Mouse (Mus musculus): Measurements from ENCODE around the gene Zfp277.

The Zfp277 gene

GRCm38 (mm10) chr12:40445206-40445605 is 496 bp downstream of the Zfp277 start:
- in situ Hi-C loops (cut with MseI, MboI): no loop called here

- in situ Hi-C loops (cut with MseI, MboI): no loop called here
Observed at GRCm38 (mm10) chr12:40438049-40438448, 7.7 kb downstream of the Zfp277 start.

- in situ Hi-C loops (cut with MseI, MboI): no loop called here
Observed at GRCm38 (mm10) chr12:40434101-40434500, 11.6 kb downstream of the Zfp277 start.

- in situ Hi-C loops (cut with MseI, MboI): no loop called here
Observed at GRCm38 (mm10) chr12:40431075-40431474, 14.6 kb downstream of the Zfp277 start.

GRCm38 (mm10) chr12:40429976-40430375 is 15.7 kb downstream of the Zfp277 start:
- in situ Hi-C loops (cut with MseI, MboI): no loop called here

- in situ Hi-C loops (cut with MseI, MboI): no loop called here
Observed at GRCm38 (mm10) chr12:40427606-40428005, 18.1 kb downstream of the Zfp277 start.

GRCm38 (mm10) chr12:40424991-40425390 is 20.7 kb downstream of the Zfp277 start:
- in situ Hi-C loops (cut with MseI, MboI): no loop called here

GRCm38 (mm10) chr12:40417257-40417656 is 28.4 kb downstream of the Zfp277 start:
- in situ Hi-C loops (cut with MseI, MboI): no loop called here

- in situ Hi-C loops (cut with MseI, MboI): no loop called here
Observed at GRCm38 (mm10) chr12:40415312-40415925, 30.3 kb downstream of the Zfp277 start.

GRCm38 (mm10) chr12:40414682-40415311 is 30.9 kb downstream of the Zfp277 start:
- in situ Hi-C loops (cut with MseI, MboI): no loop called here

GRCm38 (mm10) chr12:40399812-40400211 is 45.9 kb downstream of the Zfp277 start:
- in situ Hi-C loops (cut with MseI, MboI): no loop called here

- in situ Hi-C loops (cut with MseI, MboI): no loop called here
Observed at GRCm38 (mm10) chr12:40399386-40399785, 46.3 kb downstream of the Zfp277 start.

GRCm38 (mm10) chr12:40398916-40399315 is 46.8 kb downstream of the Zfp277 start:
- in situ Hi-C loops (cut with MseI, MboI): no loop called here

- in situ Hi-C loops (cut with MseI, MboI): no loop called here
Observed at GRCm38 (mm10) chr12:40392869-40393268, 52.8 kb downstream of the Zfp277 start.

GRCm38 (mm10) chr12:40391262-40391661 is 54.4 kb downstream of the Zfp277 start:
- in situ Hi-C loops (cut with MseI, MboI): no loop called here

- in situ Hi-C loops (cut with MseI, MboI): no loop called here
Observed at GRCm38 (mm10) chr12:40387786-40388185, 57.9 kb downstream of the Zfp277 start.

- in situ Hi-C loops (cut with MseI, MboI): no loop called here
Observed at GRCm38 (mm10) chr12:40385301-40385700, 60.4 kb downstream of the Zfp277 start.

- in situ Hi-C loops (cut with MseI, MboI): no loop called here
Observed at GRCm38 (mm10) chr12:40383718-40384117, 62.0 kb downstream of the Zfp277 start.

- in situ Hi-C loops (cut with MseI, MboI): no loop called here
Observed at GRCm38 (mm10) chr12:40382539-40382938, 63.2 kb downstream of the Zfp277 start.

- in situ Hi-C loops (cut with MseI, MboI): no loop called here
Observed at GRCm38 (mm10) chr12:40381824-40382223, 63.9 kb downstream of the Zfp277 start.

- in situ Hi-C loops (cut with MseI, MboI): no loop called here
Observed at GRCm38 (mm10) chr12:40381173-40381801, 64.4 kb downstream of the Zfp277 start.

GRCm38 (mm10) chr12:40379538-40379923 is 66.2 kb downstream of the Zfp277 start:
- in situ Hi-C loops (cut with MseI, MboI): no loop called here

Measured in mouse trophoblast stem cell (cell line).